Mouse (Mus musculus) C2C12 (cell line): ENCODE measurements at regions not wholly inside any gene's neighbourhood (a gene's known extent, or its start where the extent isn't known, plus 50 kb on each side); places are given as distances from the start of the nearest gene placed in this dataset.

Source experiments
- H3K27me3 ChIP-seq: one replicate; pipeline ENCODE4 v1.6.1; 2011; ENCODE audit not compliant: control insufficient read depth, insufficient read depth, insufficient read length
- H3K36me3 ChIP-seq: one replicate; pipeline ENCODE4 v1.6.1; 2011; ENCODE audit not compliant: control insufficient read depth, insufficient read depth
- H3K4me3 ChIP-seq: one replicate; pipeline ENCODE4 v1.5.1; 2011; ENCODE audit warnings: mild to moderate bottlenecking, control low read depth; ENCODE audit not compliant: poor library complexity, insufficient read depth, severe bottlenecking
- H3K79me2 ChIP-seq: one replicate; pipeline ENCODE4 v1.6.1; 2011; ENCODE audit not compliant: control insufficient read depth, insufficient read depth
- H3K79me3 ChIP-seq: one replicate; pipeline ENCODE4 v1.6.1; 2011; ENCODE audit warnings: low read depth, control low read depth
- H3ac ChIP-seq: one replicate; pipeline ENCODE3; 2011; ENCODE audit warnings: low read depth; ENCODE audit not compliant: control insufficient read depth, insufficient read length
- CEBPB ChIP-seq: IDR thresholded peaks from one replicate; pipeline ENCODE4 v1.6.1; 2011; ENCODE audit warnings: low read depth, mild to moderate bottlenecking, control low read depth, moderate library complexity
- CTCF ChIP-seq: IDR thresholded peaks from one replicate; pipeline ENCODE4 v1.5.1; 2011; ENCODE audit not compliant: control insufficient read depth, insufficient read depth, insufficient read length
- FOSL1 ChIP-seq: IDR thresholded peaks from one replicate; pipeline ENCODE4 v1.8.0; 2011; ENCODE audit warnings: mild to moderate bottlenecking, low read length; ENCODE audit not compliant: poor library complexity, insufficient read depth, severe bottlenecking
- MAX ChIP-seq: IDR thresholded peaks from one replicate; pipeline ENCODE4 v1.6.1; 2011; ENCODE audit warnings: mild to moderate bottlenecking, control low read depth
- MYOD1 ChIP-seq: IDR thresholded peaks from one replicate; pipeline ENCODE4 v1.6.1; 2011; ENCODE audit warnings: low read depth; ENCODE audit not compliant: control insufficient read depth, insufficient read length
- MYOG ChIP-seq: IDR thresholded peaks from one replicate; pipeline ENCODE4 v1.6.1; 2011; ENCODE audit not compliant: control insufficient read depth, insufficient read length; ENCODE audit errors: extremely low read depth
- USF1 ChIP-seq: IDR thresholded peaks from one replicate; pipeline ENCODE4 v1.6.1; 2011; ENCODE audit warnings: low read depth, mild to moderate bottlenecking, control low read depth, moderate library complexity

GRCm38 (mm10) chr1:185070853-185071149 lies 71.4 kb upstream of the Mark1 start:
- Histone ChIP-seq H3K36me3 (no peaks in the 10 kb centered on the region), H3K4me3 (no peak overlapping the region), H3K27me3 (no peaks in the 10 kb centered on the region), H3ac (no peak overlapping the region), H3K79me2 (no peaks in the 10 kb centered on the region), H3K79me3 (no peaks in the 10 kb centered on the region)
- no peak for TF ChIP-seq MAX
- TF ChIP-seq MYOD1: no peak
- no peak for TF ChIP-seq USF1
- no peak for TF ChIP-seq MYOG
- no peak for TF ChIP-seq CTCF
- TF ChIP-seq CEBPB: no peak
- no peak for TF ChIP-seq FOSL1

GRCm38 (mm10) chr1:185070062-185070852 lies 70.9 kb upstream of the Mark1 start:
- TF ChIP-seq MAX: no peak
- no peak for TF ChIP-seq FOSL1
- peak; percentile 88 for TF ChIP-seq CEBPB
- TF ChIP-seq USF1: no peak
- H3K36me3 ChIP-seq: no peaks in the 10 kb centered on the region
- no peaks in the 10 kb centered on the region for H3K27me3 ChIP-seq
- H3K79me3 ChIP-seq: no peaks in the 10 kb centered on the region
- H3ac ChIP-seq: no peak overlapping the region
- no peaks in the 10 kb centered on the region for H3K79me2 ChIP-seq
- H3K4me3 ChIP-seq: no peak overlapping the region

- Histone ChIP-seq H3ac (no peak overlapping the region), H3K79me3 (no peaks in the 10 kb centered on the region), H3K36me3 (no peaks in the 10 kb centered on the region), H3K79me2 (no peaks in the 10 kb centered on the region), H3K4me3 (no peak overlapping the region), H3K27me3 (no peaks in the 10 kb centered on the region)
- TF ChIP-seq FOSL1: no peak
- TF ChIP-seq MYOG: no peak
- no peak for TF ChIP-seq MYOD1
- TF ChIP-seq CEBPB: no peak
- TF ChIP-seq USF1: no peak
- no peak for TF ChIP-seq MAX
- no peak for TF ChIP-seq CTCF
These were observed 68.8 kb upstream of the Mark1 start for GRCm38 (mm10) chr1:185068136-185068535.

GRCm38 (mm10) chr1:185067661-185068060 lies 68.3 kb upstream of the Mark1 start:
- no peaks in the 10 kb centered on the region for H3K79me2 ChIP-seq
- H3ac ChIP-seq: no peak overlapping the region
- H3K79me3 ChIP-seq: no peaks in the 10 kb centered on the region
- H3K4me3 ChIP-seq: no peak overlapping the region
- H3K36me3 ChIP-seq: no peaks in the 10 kb centered on the region
- H3K27me3 ChIP-seq: no peaks in the 10 kb centered on the region
- TF ChIP-seq CTCF (no peak), MYOD1 (no peak), FOSL1 (no peak), MAX (no peak), CEBPB (no peak)

- H3K36me3 ChIP-seq: no peaks in the 10 kb centered on the region
- no peak for TF ChIP-seq MAX
- TF ChIP-seq FOSL1: no peak
- TF ChIP-seq USF1: no peak
- TF ChIP-seq MYOG: no peak
- TF ChIP-seq CEBPB: no peak
- TF ChIP-seq CTCF: no peak
- no peak for TF ChIP-seq MYOD1
These were observed 65.7 kb upstream of the Mark1 start for GRCm38 (mm10) chr1:185065056-185065455.

GRCm38 (mm10) chr1:185062103-185062502 lies 62.7 kb upstream of the Mark1 start:
- Histone ChIP-seq H3K4me3 (no peak overlapping the region), H3K27me3 (no peaks in the 10 kb centered on the region), H3K79me2 (no peaks in the 10 kb centered on the region), H3K36me3 (no peaks in the 10 kb centered on the region), H3ac (no peak overlapping the region), H3K79me3 (no peaks in the 10 kb centered on the region)
- TF ChIP-seq MYOG (no peak), FOSL1 (no peak), MAX (no peak), CTCF (no peak), MYOD1 (no peak), USF1 (no peak), CEBPB (no peak)

More at GRCm38 (mm10) chr1:185065056-185065455, 65.7 kb upstream of the Mark1 start:
- Histone ChIP-seq H3K4me3 (no peak overlapping the region), H3ac (no peak overlapping the region), H3K79me3 (no peaks in the 10 kb centered on the region), H3K79me2 (no peaks in the 10 kb centered on the region), H3K27me3 (no peaks in the 10 kb centered on the region)
